Mouse (Mus musculus) kidney, postnatal 0 days (tissue): ENCODE data around the gene Lyg1. TPM values are rescaled to one million over a fixed set of nuclear protein-coding genes. Genes with fewer than 3 reads are reported as not detected.
A peak's percentile ranks its signal among the peaks of the same experiment; 100 is the strongest.

Experiments used
- ATAC-seq: fragments of 200-750 bp; cut with Nextera tagmentation; replicated peaks from 2 replicates; pipeline ENCODE4 v1.8.0; 2017; ENCODE audit warnings: low read depth, moderate number of reproducible peaks, moderate TSS enrichment, moderate library complexity; ENCODE audit not compliant: low FRiP score
- DNase-seq: peaks from one replicate; pipeline ENCODE4 v3.0.0-alpha.2; 2016; ENCODE audit warnings: low spot score
- H3K27ac ChIP-seq: fragments of 300-500 bp; sonication (generic); 2 replicates; pipeline ENCODE4 v1.5.1; 2014; ENCODE audit warnings: mild to moderate bottlenecking
- H3K27me3 ChIP-seq: fragments of 300-500 bp; sonication (generic); 2 replicates; pipeline ENCODE4 v1.6.1; 2014; ENCODE audit warnings: low read length, mixed read lengths; ENCODE audit not compliant: insufficient read depth
- H3K36me3 ChIP-seq: fragments of 300-500 bp; sonication (generic); 2 replicates; pipeline ENCODE4 v1.6.1; 2014; ENCODE audit warnings: low read length, mixed read lengths; ENCODE audit not compliant: insufficient read depth
- H3K4me1 ChIP-seq: fragments of 300-500 bp; sonication (generic); replicated peaks from 2 replicates; pipeline ENCODE4 v1.6.1; 2014; ENCODE audit warnings: antibody characterized with exemption, low read length, mixed read lengths; ENCODE audit not compliant: insufficient read depth
- H3K4me2 ChIP-seq: fragments of 300-500 bp; sonication (generic); 2 replicates; pipeline ENCODE4 v1.6.1; 2014; ENCODE audit warnings: mild to moderate bottlenecking, low read length, moderate library complexity, mixed read lengths
- H3K4me3 ChIP-seq: fragments of 300-500 bp; sonication (generic); replicated peaks from 2 replicates; pipeline ENCODE4 v1.5.1; 2014; ENCODE audit warnings: low read depth, low read length
- H3K9ac ChIP-seq: fragments of 300-500 bp; sonication (generic); 2 replicates; pipeline ENCODE4 v1.6.1; 2014; ENCODE audit warnings: low read depth, low read length
- H3K9me3 ChIP-seq: fragments of 300-500 bp; sonication (generic); replicated peaks from 2 replicates; pipeline ENCODE4 v1.6.1; 2016; ENCODE audit warnings: low read length, inconsistent platforms, mixed read lengths
- CTCF ChIP-seq: IDR thresholded peaks from 2 replicates; pipeline ENCODE4 v1.5.1; 2016; ENCODE audit warnings: antibody characterized with exemption, low read depth, mild to moderate bottlenecking, moderate library complexity
- WGBS: fragments of 180-500 bp; shearing (Covaris S2); extraction: QIAGEN DNeasy Blood & Tissue Kit; methylation state at CpG from one replicate; pipeline ENCODE4 v1.1.7; 2014; 5-methylcytosine and 5-hydroxymethylcytosine counted together
- polyA plus RNA-seq: library from polyadenylated mRNA; unstranded; fragments of >200 nt; fragmentation: Nextera tagmentation; extraction: Ambion mirVana; gene quantifications from 2 replicates; pipeline ENCODE4 v1.2.1, GENCODE M21; 2015

The Lyg1 gene
- polyA plus RNA-seq, 1 experiment from 2014 or later: not detected

DNA sequence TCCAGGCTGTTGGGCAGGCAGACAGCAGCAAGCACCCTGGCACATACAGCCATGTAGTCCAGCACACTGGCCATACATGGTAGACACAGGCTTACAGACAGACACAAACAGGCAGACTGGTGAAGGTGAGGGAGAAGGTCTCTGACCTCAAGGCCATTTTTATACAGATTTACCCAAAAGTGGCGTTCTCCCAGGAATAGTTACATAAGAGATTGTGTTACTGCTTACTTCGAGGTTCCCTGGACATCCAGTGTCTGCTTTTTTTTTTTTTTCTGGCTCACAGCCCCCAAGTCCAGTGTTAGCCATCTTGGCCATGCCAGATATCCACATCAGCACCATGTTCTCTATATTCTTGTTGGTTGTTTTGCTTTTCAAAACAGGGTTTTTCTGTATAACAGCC is 957 bp upstream of the Lyg1 start:
- WGBS: 66% methylated on average over 2 of the region's 2 CpGs
- Histone ChIP-seq H3K36me3 (no peaks in the 10 kb centered on the region), H3K4me1 (no peaks in the 10 kb centered on the region), H3K4me3 (no peak overlapping the region), H3K9ac (no peak overlapping the region), H3K4me2 (no peak overlapping the region), H3K27ac (no peak overlapping the region), H3K27me3 (no peaks in the 10 kb centered on the region), H3K9me3 (no peaks in the 10 kb centered on the region)
- ATAC-seq (no peak), DNase-seq (no peak)
- TF ChIP-seq CTCF: no peak

DNA sequence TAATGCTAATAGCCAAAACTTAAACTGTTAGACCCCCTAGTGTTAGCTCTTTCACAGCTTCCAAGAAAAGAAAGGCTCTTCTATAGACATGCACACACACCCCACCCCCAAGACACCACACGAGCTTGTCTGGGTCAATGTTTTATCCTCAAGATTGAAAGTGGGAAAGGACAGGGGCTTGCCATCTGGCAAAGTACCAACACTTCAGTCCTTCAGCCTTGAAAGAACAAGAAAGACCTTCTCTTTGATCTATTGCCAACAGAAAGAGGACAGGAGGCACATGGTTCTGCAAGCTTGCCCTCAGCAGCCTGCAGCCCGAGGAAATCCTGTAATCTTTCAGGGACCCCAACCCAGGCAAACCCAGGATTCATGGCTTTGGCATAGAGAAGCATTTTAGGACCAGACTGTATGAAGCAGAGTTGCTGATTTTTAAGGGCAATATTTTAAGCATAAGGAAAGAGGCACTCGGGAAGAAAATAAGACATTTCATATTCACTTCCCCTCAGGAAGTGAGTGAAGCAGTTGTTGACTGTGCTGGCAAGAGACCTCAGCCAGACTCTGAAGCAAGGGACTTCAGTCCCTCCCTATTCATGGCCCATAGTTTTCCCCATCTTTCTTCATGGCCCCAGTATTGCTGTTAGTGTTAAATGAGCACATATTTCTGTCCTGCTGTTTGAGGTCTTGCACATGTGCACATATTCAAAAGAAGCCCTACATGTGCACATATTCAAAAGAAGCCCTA is 698 bp downstream of the Lyg1 start:
- ATAC-seq (no peak), DNase-seq (peak; percentile 46)
- Histone ChIP-seq H3K9me3 (no peaks in the 10 kb centered on the region), H3K4me3 (no peak overlapping the region), H3K4me2 (no peak overlapping the region), H3K4me1 (no peaks in the 10 kb centered on the region), H3K9ac (no peak overlapping the region), H3K36me3 (no peaks in the 10 kb centered on the region), H3K27me3 (no peaks in the 10 kb centered on the region), H3K27ac (no peak overlapping the region)
- no peak for TF ChIP-seq CTCF
- 14% methylated on average over 3 of the region's 3 CpGs for WGBS

DNA sequence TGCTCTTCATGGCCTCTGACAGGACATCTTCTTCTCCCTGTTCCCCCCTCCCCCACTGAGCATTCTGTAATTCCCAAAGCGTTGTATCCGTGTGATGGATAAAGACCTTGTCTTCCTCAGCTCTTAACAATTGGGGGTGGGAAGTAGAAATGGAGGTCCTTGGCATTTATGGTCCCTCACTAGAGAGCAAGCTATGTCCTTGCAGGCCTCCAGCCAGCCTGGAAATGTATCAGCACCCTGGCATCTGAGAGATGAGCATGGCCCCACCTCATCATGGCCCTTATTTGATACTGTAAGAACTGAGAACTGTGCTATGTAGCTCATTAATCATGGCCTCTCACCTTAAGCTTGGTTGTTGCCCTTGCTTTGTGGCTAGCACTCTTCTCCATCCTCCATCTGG is 2.3 kb downstream of the Lyg1 start:
- no peak overlapping the region for H3K9ac ChIP-seq
- H3K27ac ChIP-seq: no peak overlapping the region
- H3K9me3 ChIP-seq: no peaks in the 10 kb centered on the region
- ATAC-seq (no peak), DNase-seq (no peak)
- H3K4me3 ChIP-seq: no peak overlapping the region
- H3K27me3 ChIP-seq: no peaks in the 10 kb centered on the region
- no peak overlapping the region for H3K4me2 ChIP-seq
- H3K36me3 ChIP-seq: no peaks in the 10 kb centered on the region
- no peaks in the 10 kb centered on the region for H3K4me1 ChIP-seq
- TF ChIP-seq CTCF: no peak
- WGBS: 98% methylated on average over 2 of the region's 2 CpGs

DNA sequence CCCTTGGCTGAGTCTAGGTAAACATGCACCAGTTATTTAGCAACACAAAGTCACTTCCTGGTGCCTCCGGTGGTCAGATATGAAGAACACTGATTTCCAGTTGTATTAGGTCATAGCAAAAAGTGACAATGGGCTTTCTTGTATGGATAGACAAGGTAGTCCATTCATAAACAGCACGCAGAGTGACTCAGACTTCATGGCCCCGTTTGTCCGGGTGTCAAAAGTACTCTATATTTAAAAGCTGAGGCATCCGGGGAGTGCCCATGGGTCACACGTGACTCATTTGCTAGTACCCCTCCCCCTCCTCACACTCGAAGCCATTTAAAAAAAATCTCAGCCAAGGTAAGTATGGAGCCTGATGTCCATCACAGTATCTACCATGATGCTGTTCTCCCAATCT is 2.8 kb downstream of the Lyg1 start:
- Histone ChIP-seq H3K27ac (no peak overlapping the region), H3K36me3 (no peaks in the 10 kb centered on the region), H3K27me3 (no peaks in the 10 kb centered on the region), H3K4me1 (no peaks in the 10 kb centered on the region), H3K9ac (no peak overlapping the region), H3K4me3 (no peak overlapping the region), H3K4me2 (no peak overlapping the region), H3K9me3 (no peaks in the 10 kb centered on the region)
- 76% methylated on average over 7 of the region's 7 CpGs for WGBS
- ATAC-seq: no peak
- no peak for DNase-seq
- TF ChIP-seq CTCF: no peak

DNA sequence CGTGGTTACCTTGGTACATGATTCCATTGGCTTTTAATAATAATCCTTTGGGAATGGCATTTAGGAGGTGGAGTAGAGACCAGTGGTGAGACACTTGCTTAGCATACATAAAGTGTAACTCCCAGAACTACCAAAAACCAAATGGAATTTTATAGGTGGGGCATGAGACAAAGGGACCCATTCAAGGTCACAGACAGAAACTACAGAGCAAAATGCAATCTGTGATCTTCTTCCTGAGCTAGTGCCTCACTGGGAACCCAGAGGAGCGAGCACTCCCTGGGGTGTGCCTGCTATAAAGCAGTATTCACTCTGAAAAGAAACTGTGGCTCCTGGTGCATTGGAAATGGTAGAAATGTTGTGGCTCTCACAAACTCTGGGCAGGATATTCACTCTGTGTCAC is 8.7 kb downstream of the Lyg1 start:
- no peak for DNase-seq
- Histone ChIP-seq H3K4me1 (no peaks in the 10 kb centered on the region), H3K9ac (no peak overlapping the region), H3K4me2 (no peak overlapping the region), H3K27me3 (no peaks in the 10 kb centered on the region), H3K36me3 (no peaks in the 10 kb centered on the region), H3K27ac (no peak overlapping the region), H3K4me3 (no peak overlapping the region), H3K9me3 (no peaks in the 10 kb centered on the region)
- WGBS: 81% methylated on average over 2 of the region's 2 CpGs
- no peak for TF ChIP-seq CTCF
- ATAC-seq: no peak

- no peaks in the 10 kb centered on the region for H3K36me3 ChIP-seq
- no peaks in the 10 kb centered on the region for H3K4me1 ChIP-seq
- no peaks in the 10 kb centered on the region for H3K9me3 ChIP-seq
- TF ChIP-seq CTCF: peak; percentile 57
- DNase-seq (peak; percentile 40), ATAC-seq (peak; percentile 74; the same call in 1 of the 2 replicates)
- H3K27me3 ChIP-seq: no peaks in the 10 kb centered on the region
- WGBS: 15% methylated on average over 3 of the region's 3 CpGs
- H3K9ac ChIP-seq: no peak overlapping the region
- no peak overlapping the region for H3K4me3 ChIP-seq
- H3K27ac ChIP-seq: no peak overlapping the region
- H3K4me2 ChIP-seq: no peak overlapping the region
Measured at GRCm38 (mm10) chr1:37931806-37932205, 25.8 kb downstream of the Lyg1 start.

DNA sequence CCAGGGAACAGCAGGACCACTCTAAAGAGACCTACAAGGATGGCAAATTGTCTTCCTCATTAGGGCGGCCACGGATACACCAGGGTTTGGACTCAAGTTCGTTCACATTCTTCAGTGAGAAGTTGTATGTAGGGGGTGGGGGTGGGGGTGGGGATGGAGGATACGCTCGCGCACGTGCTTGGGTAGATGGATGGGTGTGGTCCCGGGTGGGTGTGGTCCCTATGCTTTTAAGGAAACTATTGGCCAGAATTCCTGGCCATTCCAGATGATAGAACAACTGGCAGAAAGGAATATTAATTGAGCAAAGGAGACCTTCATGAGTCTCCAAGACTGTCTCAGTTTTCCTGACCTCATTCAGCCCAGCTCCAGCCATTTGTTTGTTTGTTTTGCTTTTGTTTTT is 31.6 kb downstream of the Lyg1 start:
- 73% methylated on average over 8 of the region's 8 CpGs for WGBS
- H3K4me3 ChIP-seq: no peak overlapping the region
- no peaks in the 10 kb centered on the region for H3K9me3 ChIP-seq
- no peaks in the 10 kb centered on the region for H3K27me3 ChIP-seq
- H3K27ac ChIP-seq: no peak overlapping the region
- no peak for TF ChIP-seq CTCF
- H3K4me2 ChIP-seq: no peak overlapping the region
- no peaks in the 10 kb centered on the region for H3K4me1 ChIP-seq
- no peaks in the 10 kb centered on the region for H3K36me3 ChIP-seq
- no peak for DNase-seq
- H3K9ac ChIP-seq: no peak overlapping the region
- ATAC-seq: no peak
